Mouse (Mus musculus) heart, postnatal 36 days (tissue): ENCODE results near the gene Bco1. TPM values are rescaled to one million over a fixed set of nuclear protein-coding genes. Genes with fewer than 3 reads are reported as not detected.

Experiments used
- DNase-seq, 2 experiments: peaks; one replicate each; pipeline ENCODE4 v3.0.0; 2021 to 2022
- intact Hi-C: fragments of 180-260 bp; cut with DNase I; formaldehyde crosslinking; loops from one replicate; pipeline ENCODE4 v1.15.1; 2025
- total RNA-seq, 2 experiments: library from RNA; stranded (reverse); gene quantifications; 2 replicates each; pipeline ENCODE4 v1.2.3; 2021

Gene Bco1
- total RNA-seq, 2 experiments from 2014 or later = not detected

- intact Hi-C loops = no loop called here
- DNase-seq = no peak
These were observed 8.6 kb upstream of the Bco1 start for GRCm38 (mm10) chr8:117087036-117087435.

- intact Hi-C loops = no loop called here
- DNase-seq = no peak
These were observed 5.9 kb upstream of the Bco1 start for GRCm38 (mm10) chr8:117089802-117090201.

GRCm38 (mm10) chr8:117094053-117094452 lies 1.6 kb upstream of the Bco1 start:
- DNase-seq = peak in 1 of 2 experiments; percentile 22
- intact Hi-C loops = no loop called here

- intact Hi-C loops = no loop called here
- DNase-seq = no peak
These were observed 1.5 kb downstream of the Bco1 start for GRCm38 (mm10) chr8:117097051-117097563.

- no peak for DNase-seq
- intact Hi-C loops = no loop called here
These were observed 2.0 kb downstream of the Bco1 start for GRCm38 (mm10) chr8:117097564-117098191.

GRCm38 (mm10) chr8:117107533-117107932 lies 11.9 kb downstream of the Bco1 start:
- intact Hi-C loops = loop anchor here (1.0 to 10.0 kb wide), 5 partner anchors 90 to 461 kb away; no protein-coding TSS in a partner anchor
- peak; percentile 67 to 79 for DNase-seq

GRCm38 (mm10) chr8:117109018-117109711 lies 13.5 kb downstream of the Bco1 start:
- intact Hi-C loops = loop anchor here (5.0 to 10.0 kb wide), 3 partner anchors 88 to 276 kb away; no protein-coding TSS in a partner anchor

GRCm38 (mm10) chr8:117109801-117110390 lies 14.2 kb downstream of the Bco1 start:
- intact Hi-C loops = loop anchor here (5.0 to 10.0 kb wide), 3 partner anchors 87 to 275 kb away; no protein-coding TSS in a partner anchor
- peak; percentile 50 to 74 for DNase-seq

More at GRCm38 (mm10) chr8:117109018-117109711, 13.5 kb downstream of the Bco1 start:
- DNase-seq = no peak

- intact Hi-C loops = no loop called here
- DNase-seq = peak in 1 of 2 experiments; percentile 12
These were observed 16.0 kb downstream of the Bco1 start for GRCm38 (mm10) chr8:117111641-117112040.

- no peak for DNase-seq
- intact Hi-C loops = no loop called here
These were observed 16.6 kb downstream of the Bco1 start for GRCm38 (mm10) chr8:117112261-117112660.

- intact Hi-C loops = no loop called here
These were observed 19.4 kb downstream of the Bco1 start for GRCm38 (mm10) chr8:117115094-117115493.

GRCm38 (mm10) chr8:117115676-117116446 lies 20.2 kb downstream of the Bco1 start:
- peak; percentile 18 for DNase-seq
- intact Hi-C loops = no loop called here

More at GRCm38 (mm10) chr8:117115094-117115493, 19.4 kb downstream of the Bco1 start:
- DNase-seq = no peak

GRCm38 (mm10) chr8:117116534-117116933 lies 20.9 kb downstream of the Bco1 start:
- intact Hi-C loops = no loop called here
- no peak for DNase-seq

GRCm38 (mm10) chr8:117118409-117118808 lies 22.8 kb downstream of the Bco1 start:
- intact Hi-C loops = no loop called here

GRCm38 (mm10) chr8:117121277-117121676 lies 25.6 kb downstream of the Bco1 start:
- intact Hi-C loops = no loop called here
- DNase-seq = no peak

More at GRCm38 (mm10) chr8:117118409-117118808, 22.8 kb downstream of the Bco1 start:
- no peak for DNase-seq

- intact Hi-C loops = no loop called here
- no peak for DNase-seq
These were observed 28.4 kb downstream of the Bco1 start for GRCm38 (mm10) chr8:117123850-117124633.

GRCm38 (mm10) chr8:117125854-117126253 lies 30.2 kb downstream of the Bco1 start:
- intact Hi-C loops = no loop called here
- DNase-seq = no peak

GRCm38 (mm10) chr8:117126411-117126810 lies 30.8 kb downstream of the Bco1 start:
- intact Hi-C loops = no loop called here
- no peak for DNase-seq

- DNase-seq = no peak
- intact Hi-C loops = no loop called here
These were observed 31.4 kb downstream of the Bco1 start for GRCm38 (mm10) chr8:117127063-117127462.

GRCm38 (mm10) chr8:117133702-117134101 lies 38.0 kb downstream of the Bco1 start:
- intact Hi-C loops = no loop called here
- no peak for DNase-seq
